10 mouse cellular contexts compared by ENCODE assay signal in genomic region chr5:66473599-66473998, GRCm38 (mm10).
DNase-seq lines count a peak whose midpoint lies in the region; ATAC-seq and TF ChIP-seq lines count a peak whose summit lies in the region.
"Had no signal": no experiment of that assay in that cellular context is flagged by ENCODE, and none has a peak within 500 bp of the region (broad histone marks: within the 10 kb centered on the region; RNA-seq: fewer than 3 reads in every experiment).

No protein-coding gene starts in this region.

- TF ChIP-seq POLR2A in lung, adult 2 months (IDR thresholded peaks at IDR 0.05; ENCODE audit: borderline replicate concordance, extremely low read depth, low read depth, low read length), result no peak

- intact Hi-C loops in heart, postnatal 10 days (cut with DNase I), result loop anchor here (5.0 kb wide), 1 partner anchor 144 kb away; the partner anchor contains the start of gene Apbb2

- H3K27me3 ChIP-seq in forebrain, embryonic 12.5 days, result no peaks in the 10 kb centered on the region
- no peaks in the 10 kb centered on the region for H3K27me3 ChIP-seq in intestine, embryonic 16.5 days (replicated peaks; ENCODE audit: control insufficient read depth, insufficient read depth, low read length)
- H3K27me3 ChIP-seq: embryonic facial prominence, embryonic 13.5 days; kidney, embryonic 15.5 days had no signal

- no peak overlapping the region for H3K4me3 ChIP-seq in forebrain, embryonic 12.5 days (replicated peaks)
- H3K4me3 ChIP-seq in intestine, embryonic 16.5 days (ENCODE audit: low read length), result no peak overlapping the region
- no peak overlapping the region for H3K4me3 ChIP-seq in lung, adult 2 months (replicated peaks; ENCODE audit: extremely low read depth, low read depth, low read length)
- H3K4me3 ChIP-seq: embryonic facial prominence, embryonic 13.5 days; kidney, embryonic 15.5 days had no signal

- H3K4me1 ChIP-seq in forebrain, embryonic 12.5 days, result peaks cover 13% of the 10 kb centered on the region
- H3K4me1 ChIP-seq in intestine, embryonic 16.5 days (ENCODE audit: control insufficient read depth, insufficient read depth, low read length), result no peaks in the 10 kb centered on the region
- no peaks in the 10 kb centered on the region; the same call in 1 of the 2 replicates for H3K4me1 ChIP-seq in lung, adult 2 months (ENCODE audit: control insufficient read depth, insufficient read depth, low read length)

- H3K27ac ChIP-seq in forebrain, embryonic 12.5 days, result peak overlapping the region; percentile 67
- H3K27ac ChIP-seq in intestine, embryonic 16.5 days (ENCODE audit: low read length), result no peak overlapping the region
- H3K27ac ChIP-seq: embryonic facial prominence, embryonic 13.5 days; kidney, embryonic 15.5 days had no signal

- no peaks in the 10 kb centered on the region for H3K36me3 ChIP-seq in forebrain, embryonic 12.5 days (replicated peaks)
- H3K36me3 ChIP-seq in intestine, embryonic 16.5 days (ENCODE audit: control insufficient read depth, insufficient read depth, low read length), result no peaks in the 10 kb centered on the region

- DNase-seq in heart, adult 9 months (ENCODE audit: low spot score in 2 of 2), result peak; percentile 23 to 44
- DNase-seq in heart, postnatal 10 days, result no peak
- DNase-seq in retina, postnatal 1 day, result peak; percentile 52
- no peak for DNase-seq in layer of hippocampus, adult 9-10 months (ENCODE audit: low spot score)
- DNase-seq in adrenal gland, adult 18-20 months (ENCODE audit: low spot score in 2 of 2), result no peak
- no peak for DNase-seq in lung, adult 2 months

- no peaks in the 10 kb centered on the region for H3K9me3 ChIP-seq in forebrain, embryonic 12.5 days
- H3K9me3 ChIP-seq in intestine, embryonic 16.5 days (ENCODE audit: control insufficient read depth, low read length), result no peaks in the 10 kb centered on the region
- H3K9me3 ChIP-seq: embryonic facial prominence, embryonic 13.5 days; kidney, embryonic 15.5 days had no signal

- 18% methylated on average over 12 of the region's 12 CpGs for WGBS in forebrain, embryonic 12.5 days
- WGBS in intestine, embryonic 16.5 days, result 55% methylated on average over 12 of the region's 12 CpGs
- WGBS in lung, adult 2 months, result 51% methylated on average over 12 of the region's 12 CpGs

- no peak overlapping the region for H3K4me2 ChIP-seq in forebrain, embryonic 12.5 days
- no peak overlapping the region for H3K4me2 ChIP-seq in intestine, embryonic 16.5 days (ENCODE audit: low read depth, low read length)
- H3K4me2 ChIP-seq: embryonic facial prominence, embryonic 13.5 days; kidney, embryonic 15.5 days had no signal

- no peak overlapping the region for H3K9ac ChIP-seq in forebrain, embryonic 12.5 days
- H3K9ac ChIP-seq in intestine, embryonic 16.5 days (ENCODE audit: low read depth, low read length), result no peak overlapping the region
- H3K9ac ChIP-seq: embryonic facial prominence, embryonic 13.5 days; kidney, embryonic 15.5 days had no signal

- no peak for TF ChIP-seq CTCF in lung, adult 2 months (IDR thresholded peaks at IDR 0.05; ENCODE audit: insufficient read depth, low read length)

- ATAC-seq in forebrain, embryonic 12.5 days (ENCODE audit: low FRiP score), result peak; percentile 69
- peak; percentile 59 for ATAC-seq in intestine, embryonic 16.5 days

Comparison
In these comparisons a context has a peak if more than half of its experiments do, and no peak if none do; other contexts are left out.
1. DNase-seq: peak in heart, adult 9 months (2 of 2) and retina, postnatal 1 day (single experiment); none in heart, postnatal 10 days (0 of 2), layer of hippocampus, adult 9-10 months (single experiment), adrenal gland, adult 18-20 months (0 of 2) and lung, adult 2 months (single experiment).